Mouse (Mus musculus): Measurements from ENCODE around the gene Tbc1d2.

Tbc1d2 gene

GRCm38 (mm10) chr4:46555762-46556161 lies 94.2 kb downstream of the Tbc1d2 start:
- no peak for DNase-seq (ENCODE audit: low spot score)
